Mouse (Mus musculus) E14TG2a.4 (cell line): ENCODE measurements around the gene Il1f9.

Experiments used
- CTCF ChIP-seq: conservative IDR thresholded peaks from 2 replicates; pipeline ENCODE4 v1.5.1; 2014; ENCODE audit warnings: low read length
- NANOG ChIP-seq: IDR thresholded peaks from 2 replicates; pipeline ENCODE4 v1.6.1; 2014; ENCODE audit warnings: borderline replicate concordance, low read length, mixed read lengths
- POU5F1 ChIP-seq: IDR thresholded peaks from 2 replicates; pipeline ENCODE4 v1.6.1; 2014; ENCODE audit warnings: low read length, borderline replicate concordance

GRCm38 (mm10) chr2:24188189-24188588 lies 1.9 kb downstream of the Il1f9 start:
- TF ChIP-seq CTCF (no peak), NANOG (no peak), POU5F1 (no peak)
